In the genomic region with DNA sequence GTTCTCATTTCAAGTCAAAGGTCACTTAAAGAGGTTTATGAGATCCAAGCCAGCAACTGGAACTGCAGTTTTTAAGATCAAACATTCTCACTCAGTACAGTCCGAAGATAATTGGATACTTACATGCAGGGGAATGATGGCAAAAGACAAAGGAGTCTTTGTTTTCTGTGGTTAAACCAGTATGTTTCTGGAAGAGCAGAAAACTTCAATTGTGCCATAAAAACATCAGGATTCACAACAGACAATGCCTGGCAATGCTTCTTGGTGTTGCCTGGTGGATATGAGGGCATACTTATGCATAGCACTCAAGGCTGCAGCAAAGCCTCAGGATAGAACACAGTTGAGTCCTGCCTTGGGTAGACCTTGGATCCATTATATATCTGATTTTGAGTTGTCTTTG, we compare ENCODE assay signal across 13 mouse cellular contexts.
"Had no signal": no experiment of that assay in that cellular context is flagged by ENCODE, and none has a peak within 500 bp of the region (broad histone marks: within the 10 kb centered on the region; RNA-seq: fewer than 3 reads in every experiment).

No protein-coding gene starts in this region.

- H3K4me1 ChIP-seq: liver, embryonic 15.5 days had no signal

- H3K27ac ChIP-seq: layer of hippocampus, adult 2 months; left cerebral cortex, adult 2 months; limb, embryonic 10.5 days; liver, embryonic 15.5 days; midbrain, embryonic 13.5 days had no signal

- H3K27me3 ChIP-seq: liver, embryonic 15.5 days; midbrain, embryonic 13.5 days had no signal

- H3K9ac ChIP-seq: liver, embryonic 15.5 days; midbrain, embryonic 13.5 days had no signal

- ATAC-seq: lung, postnatal 0 days; midbrain, embryonic 13.5 days had no signal

- H3K4me2 ChIP-seq: liver, embryonic 11.5 days; liver, embryonic 15.5 days; midbrain, embryonic 13.5 days had no signal

- H3K36me3 ChIP-seq: limb, embryonic 10.5 days; liver, embryonic 15.5 days; midbrain, embryonic 13.5 days had no signal

- H3K4me3 ChIP-seq: layer of hippocampus, adult 2 months; left cerebral cortex, adult 2 months; limb, embryonic 10.5 days; liver, embryonic 15.5 days; midbrain, embryonic 13.5 days had no signal

- DNase-seq: kidney, postnatal 10 days; kidney, postnatal 4 days; lung, adult 2 months; lung, postnatal 36 days; thymus, adult 18-20 months; thymus, postnatal 14 days had no signal

- H3K9me3 ChIP-seq: limb, embryonic 10.5 days; liver, embryonic 15.5 days; midbrain, embryonic 13.5 days had no signal
